Mouse (Mus musculus) layer of hippocampus, adult 9-11 months (tissue): Measurements from ENCODE around the gene Trpm4.
"Not testable (repeated sequence)": the region's sequence is repeated elsewhere in the genome, so short reads cannot be mapped to it uniquely, and the experiment has no call there.

ENCODE experiments used
- DNase-seq: peaks from one replicate; pipeline ENCODE4 v3.0.0; 2022

Gene Trpm4

GRCm38 (mm10) chr7:45308551-45309240 is 24.9 kb downstream of the Trpm4 start:
- DNase-seq: no peak

GRCm38 (mm10) chr7:45305275-45305674 is 28.3 kb downstream of the Trpm4 start:
- peak; percentile 75 for DNase-seq

- DNase-seq: peak; percentile 29
Measured at GRCm38 (mm10) chr7:45304869-45305268, 28.7 kb downstream of the Trpm4 start.

GRCm38 (mm10) chr7:45302626-45303025 is 31.0 kb downstream of the Trpm4 start:
- peak; percentile 38 for DNase-seq

GRCm38 (mm10) chr7:45300270-45300669 is 33.3 kb downstream of the Trpm4 start:
- DNase-seq: peak; percentile 56

GRCm38 (mm10) chr7:45299752-45300151 is 33.8 kb downstream of the Trpm4 start:
- DNase-seq: peak; percentile 80

GRCm38 (mm10) chr7:45297563-45297962 is 36.0 kb downstream of the Trpm4 start:
- no peak for DNase-seq

GRCm38 (mm10) chr7:45296626-45297025 is 37.0 kb downstream of the Trpm4 start:
- no peak for DNase-seq

GRCm38 (mm10) chr7:45286486-45286885 is 47.1 kb downstream of the Trpm4 start:
- no peak for DNase-seq

- DNase-seq: peak; percentile 64
Measured at GRCm38 (mm10) chr7:45277136-45277760, 56.3 kb downstream of the Trpm4 start, which contains the start of gene Slc6a21. TSS of gene Slc6a21 (plus strand) at chr7:45277513.

GRCm38 (mm10) chr7:45273672-45274071 is 59.9 kb downstream of the Trpm4 start:
- no peak for DNase-seq

GRCm38 (mm10) chr7:45272786-45273412 is 60.7 kb downstream of the Trpm4 start:
- DNase-seq: no peak

GRCm38 (mm10) chr7:45265518-45265917 is 68.1 kb downstream of the Trpm4 start:
- no peak for DNase-seq

- DNase-seq: no peak
Measured at GRCm38 (mm10) chr7:45264348-45264747, 69.2 kb downstream of the Trpm4 start.

GRCm38 (mm10) chr7:45263006-45263607 is 70.5 kb downstream of the Trpm4 start:
- DNase-seq: no peak

GRCm38 (mm10) chr7:45262266-45262665 is 71.3 kb downstream of the Trpm4 start:
- no peak for DNase-seq

GRCm38 (mm10) chr7:45259281-45259680 is 74.3 kb downstream of the Trpm4 start:
- DNase-seq: no peak

GRCm38 (mm10) chr7:45257063-45257840 is 76.3 kb downstream of the Trpm4 start:
- no peak for DNase-seq

- DNase-seq: not testable (repeated sequence)
Measured at GRCm38 (mm10) chr7:45255822-45256221, 77.8 kb downstream of the Trpm4 start.

GRCm38 (mm10) chr7:45253806-45254205 is 79.8 kb downstream of the Trpm4 start:
- DNase-seq: no peak
